Mouse (Mus musculus): ENCODE measurements at regions not wholly inside any gene's neighbourhood (a gene's known extent, or its start where the extent isn't known, plus 50 kb on each side); places are given as distances from the start of the nearest gene placed in this dataset.
A peak's percentile ranks its signal among the peaks of the same experiment; 100 is the strongest.
"Not testable (repeated sequence)": the region's sequence is repeated elsewhere in the genome, so short reads cannot be mapped to it uniquely, and the experiment has no call there.

DNA sequence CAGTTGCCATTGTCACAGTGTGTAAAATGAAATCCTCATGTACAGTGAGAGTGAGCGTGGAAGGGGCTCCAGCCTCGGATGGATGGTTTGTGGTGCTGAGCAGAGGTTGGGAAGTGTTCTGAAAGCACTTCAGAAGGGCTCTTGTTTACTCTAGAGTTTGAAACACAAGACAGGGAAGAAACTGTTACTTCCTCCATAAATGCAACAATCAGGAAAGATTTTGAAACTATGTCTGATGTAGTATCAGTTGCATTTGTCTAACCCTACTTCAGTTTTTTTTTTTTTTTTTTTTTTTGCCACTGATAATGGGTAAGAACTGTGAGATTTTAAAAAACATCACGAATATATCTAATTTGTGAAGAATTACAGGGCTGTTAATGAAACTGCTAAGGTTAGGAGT, 281.5 kb downstream of the Hace1 start:
- no peak for DNase-seq (ENCODE audit: low read depth)

DNA sequence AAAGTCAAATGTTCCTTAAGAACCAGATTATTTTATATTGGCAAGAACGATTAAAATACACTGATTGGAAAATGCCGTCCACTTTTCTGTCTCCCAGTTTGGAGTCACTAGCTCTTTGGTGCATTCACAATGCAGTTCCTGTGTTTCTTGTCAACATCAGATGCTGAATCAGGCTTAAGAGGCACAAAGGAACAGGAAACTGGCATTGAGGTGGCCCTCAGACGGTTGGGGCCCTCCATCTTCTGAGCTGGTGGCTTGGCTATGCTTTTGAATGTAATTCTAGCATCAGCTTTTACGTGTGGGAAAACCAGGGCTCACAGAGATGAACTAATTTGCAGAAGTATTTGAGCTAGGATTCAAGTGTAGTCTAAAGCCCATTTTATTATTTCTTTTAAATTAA, 282.3 kb downstream of the Hace1 start:
- DNase-seq (ENCODE audit: low read depth) = no peak

GRCm38 (mm10) chr10:45860696-45861095, 283.1 kb downstream of the Hace1 start:
- no peak for DNase-seq (ENCODE audit: low read depth)

- DNase-seq (ENCODE audit: low read depth) = no peak
These were observed 288.2 kb downstream of the Hace1 start for GRCm38 (mm10) chr10:45865793-45866192.

GRCm38 (mm10) chr10:45866860-45867259, 289.2 kb downstream of the Hace1 start:
- no peak for DNase-seq (ENCODE audit: low read depth)

GRCm38 (mm10) chr10:45871028-45871427, 293.4 kb downstream of the Hace1 start:
- no peak for DNase-seq (ENCODE audit: low read depth)

DNA sequence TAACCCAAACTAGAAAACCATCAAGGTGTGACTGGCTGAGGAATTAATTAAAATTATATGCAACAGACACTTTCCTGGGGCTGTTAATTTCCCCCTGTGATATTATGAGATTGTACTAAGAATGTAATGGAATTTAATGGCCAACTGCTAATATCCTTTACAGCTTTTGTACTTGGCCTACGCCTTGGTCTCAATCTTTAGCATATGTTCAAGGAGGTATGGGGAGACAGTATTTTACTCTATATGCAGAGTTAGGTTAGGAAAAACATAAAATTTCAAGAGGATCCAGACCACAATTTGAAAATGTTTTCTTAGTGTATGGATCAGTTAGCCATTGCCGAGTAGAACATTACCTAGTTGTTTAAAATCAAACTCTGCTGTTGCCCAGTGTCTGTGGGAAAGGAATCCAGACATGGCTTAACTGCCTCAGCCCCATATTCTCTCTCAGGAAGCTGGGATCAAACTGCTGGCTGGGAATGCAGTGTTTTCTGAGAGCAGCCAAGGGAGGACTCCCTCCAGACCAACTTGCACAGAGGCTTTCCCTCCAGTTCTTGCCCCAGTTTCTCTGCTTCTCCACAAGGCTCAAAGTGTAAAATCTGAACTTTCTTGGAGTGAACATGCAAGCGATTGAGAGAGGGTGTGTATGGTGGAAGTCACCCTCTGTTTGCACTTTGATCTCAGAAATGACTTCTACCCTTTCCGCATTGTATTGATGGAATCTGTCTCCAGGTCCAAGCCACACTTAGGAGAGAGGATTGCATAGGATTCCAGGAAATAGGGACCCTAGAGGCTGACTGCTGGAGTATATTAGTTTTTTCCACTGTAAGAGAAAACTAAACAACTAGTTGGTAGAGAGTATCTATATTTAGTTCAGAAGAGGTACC, 294.6 kb downstream of the Hace1 start:
- no peak for DNase-seq (ENCODE audit: low read depth)

- no peak for DNase-seq (ENCODE audit: low read depth)
These were observed 296.5 kb downstream of the Hace1 start for GRCm38 (mm10) chr10:45873805-45874780.

GRCm38 (mm10) chr10:45875287-45875686, 297.7 kb downstream of the Hace1 start:
- not testable (repeated sequence) for DNase-seq (ENCODE audit: low read depth)

DNA sequence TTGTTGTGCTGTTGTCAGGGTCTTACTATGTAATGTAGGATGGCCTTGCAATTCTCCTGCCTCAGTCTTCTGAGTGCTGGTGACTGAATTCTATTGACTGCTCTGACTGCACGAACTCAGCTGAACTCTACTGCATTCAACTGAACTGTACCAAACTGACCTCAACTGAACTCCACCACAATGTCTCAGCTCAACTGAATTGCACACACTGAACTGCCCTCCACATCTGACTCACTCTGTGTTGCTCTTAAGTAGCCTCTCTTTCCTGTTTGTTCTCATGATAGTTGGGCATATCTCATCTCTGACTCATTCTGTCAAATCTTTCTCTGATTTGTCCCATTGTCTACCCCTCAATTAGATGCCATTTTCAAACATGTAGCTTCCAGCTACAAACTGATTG, 306.1 kb downstream of the Hace1 start:
- DNase-seq (ENCODE audit: low read depth) = no peak

- no peak for DNase-seq (ENCODE audit: low read depth)
These were observed 309.0 kb downstream of the Hace1 start for GRCm38 (mm10) chr10:45886636-45887035.

- no peak for DNase-seq (ENCODE audit: low read depth)
These were observed 311.2 kb downstream of the Hace1 start for GRCm38 (mm10) chr10:45888835-45889234.

DNA sequence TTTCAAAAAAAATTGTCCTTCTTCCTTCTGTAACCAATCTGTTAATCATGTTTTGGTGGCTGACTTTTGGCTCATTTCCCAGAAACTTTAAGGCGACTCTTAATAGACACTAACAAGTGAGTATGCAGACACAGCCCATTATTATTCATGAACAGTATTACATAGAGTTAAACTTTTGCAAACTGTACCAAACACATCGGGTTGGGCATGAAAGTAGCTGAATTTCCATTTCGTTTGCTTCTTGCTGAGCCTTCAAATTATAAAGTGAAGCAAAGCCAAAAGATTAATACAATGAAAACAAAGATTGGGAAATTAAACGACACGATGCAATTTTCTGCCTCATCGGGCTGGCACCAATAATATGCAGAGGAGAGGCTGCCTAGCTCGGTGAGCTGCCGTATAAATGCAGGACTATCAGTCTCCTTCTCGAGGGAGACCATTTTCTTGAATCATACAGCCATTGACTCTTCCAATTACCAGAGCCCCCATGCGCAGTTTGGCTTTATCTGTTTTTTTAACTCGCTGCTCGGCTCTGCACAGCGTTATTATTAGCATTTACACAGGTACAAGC, 311.8 kb downstream of the Hace1 start:
- DNase-seq (ENCODE audit: low read depth) = no peak

DNA sequence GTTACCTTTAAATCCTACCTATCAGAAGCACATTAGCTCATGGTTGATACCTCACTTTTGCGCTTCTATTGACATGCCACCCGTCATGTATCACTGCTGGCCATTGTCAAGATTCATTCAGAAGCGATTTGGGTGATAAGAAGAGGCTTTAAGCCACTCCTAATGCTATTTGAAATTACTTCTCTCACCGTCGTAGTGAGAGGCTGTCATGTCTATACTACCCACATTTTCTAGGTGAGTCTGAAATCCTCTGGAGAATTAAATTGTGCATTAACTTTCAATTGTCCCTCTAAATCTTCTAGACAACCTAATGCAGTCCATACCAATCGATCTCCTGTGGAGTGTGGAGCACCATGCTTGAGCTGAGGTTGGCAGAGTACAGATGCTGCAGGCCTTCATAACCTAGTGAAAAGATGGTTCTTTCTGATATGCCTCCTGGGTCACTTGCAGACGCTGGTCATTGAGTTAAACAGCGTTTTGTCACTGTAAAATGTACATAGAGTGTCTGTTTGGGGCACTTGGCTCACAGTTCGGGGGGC, 312.5 kb downstream of the Hace1 start:
- DNase-seq (ENCODE audit: low read depth) = no peak

DNA sequence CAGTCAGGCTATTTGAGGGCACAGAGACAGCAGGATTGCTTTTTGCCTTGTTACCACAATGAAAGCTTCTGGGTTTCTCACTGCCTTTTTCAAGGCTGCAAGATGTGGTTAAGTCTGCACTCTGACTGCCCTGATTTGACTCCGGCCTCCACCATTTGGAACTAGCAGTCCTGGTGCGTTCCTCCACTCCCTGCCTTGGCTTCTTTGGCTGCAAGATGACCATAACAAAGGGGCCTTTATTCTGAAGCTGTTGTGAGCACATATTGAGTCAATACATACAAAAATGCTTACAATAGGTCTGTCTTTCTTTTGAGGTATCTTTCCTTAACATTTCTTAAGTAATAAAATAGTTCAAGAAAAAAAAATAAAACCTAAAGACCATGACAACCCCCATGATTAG, 314.8 kb downstream of the Hace1 start:
- no peak for DNase-seq (ENCODE audit: low read depth)

DNA sequence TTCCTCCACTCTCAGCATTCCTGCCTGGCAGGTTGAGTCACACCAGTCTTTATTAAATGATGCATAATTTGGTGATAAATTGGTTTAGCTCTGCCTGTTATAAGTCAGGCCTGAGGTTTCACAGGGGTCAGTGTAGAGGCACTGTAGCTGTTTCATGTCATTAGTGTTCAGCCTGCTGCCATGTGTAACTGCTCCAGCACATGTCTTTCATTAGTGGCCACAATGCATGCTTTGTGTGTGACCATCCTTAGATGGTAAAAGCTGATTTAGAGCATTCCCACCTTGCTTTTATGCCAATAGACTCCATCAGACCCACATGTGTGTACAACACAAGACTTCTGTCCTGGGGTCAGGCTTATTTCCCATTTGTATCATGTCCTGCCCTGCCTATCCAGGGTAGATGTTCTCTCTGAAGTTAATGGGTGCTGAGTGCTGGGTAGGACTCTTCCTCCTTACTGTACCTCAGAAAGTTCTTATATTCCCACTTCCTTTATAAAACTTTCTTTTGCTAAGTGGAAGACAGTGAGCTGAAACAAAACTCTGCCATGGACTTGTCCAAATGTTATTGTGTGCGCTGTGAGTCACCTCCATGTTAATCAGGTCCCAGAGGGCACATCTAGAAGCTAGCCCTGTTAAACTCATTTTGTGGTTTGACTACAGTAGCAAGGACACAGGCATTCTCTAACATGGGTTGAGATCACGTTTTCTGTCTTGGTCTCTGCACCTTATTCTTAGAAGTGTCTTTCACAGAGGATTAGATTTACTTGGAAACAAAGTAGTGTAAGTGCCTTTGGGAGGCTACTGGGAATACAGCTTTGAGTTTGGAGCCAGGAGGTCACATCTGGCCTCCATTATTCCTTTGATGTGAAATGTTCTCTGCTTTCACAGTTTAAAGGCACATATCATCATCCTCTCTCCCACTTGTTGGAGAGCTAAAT, 316.5 kb downstream of the Hace1 start:
- no peak for DNase-seq (ENCODE audit: low read depth)

- DNase-seq (ENCODE audit: low read depth) = peak; percentile 16
These were observed 339.3 kb downstream of the Hace1 start for GRCm38 (mm10) chr10:45916928-45917327.

GRCm38 (mm10) chr10:45925746-45926145, 348.1 kb downstream of the Hace1 start:
- DNase-seq (ENCODE audit: low read depth) = no peak

- no peak for DNase-seq (ENCODE audit: low read depth)
These were observed 356.1 kb downstream of the Hace1 start for GRCm38 (mm10) chr10:45933631-45934310.

- no peak for DNase-seq (ENCODE audit: low read depth)
These were observed 380.1 kb downstream of the Hace1 start for GRCm38 (mm10) chr10:45957686-45958085.
